Mouse (Mus musculus): ENCODE data around the gene Isoc2b. TPM values are rescaled to one million over a fixed set of nuclear protein-coding genes. Genes with fewer than 3 reads are reported as not detected.

Isoc2b gene
- total and polyA plus RNA-seq, 2 experiments from 2014 or later, result 2.0 to 3.7 TPM

- no peak for TF ChIP-seq CTCF (IDR thresholded peaks at IDR 0.05)
- Histone ChIP-seq H3K27me3 (ENCODE audit: insufficient read depth, low read length) (no peaks in the 10 kb centered on the region), H3K9ac (replicated peaks; ENCODE audit: low read length, poor library complexity, severe bottlenecking) (peak within 1 kb of the TSS; percentile 61), H3K27ac (ENCODE audit: low read depth, low read length) (peak within 1 kb of the TSS; percentile 80), H3K9me3 (ENCODE audit: low read length) (no peaks in the 10 kb centered on the region), H3K36me3 (ENCODE audit: insufficient read depth, low read length) (no peaks in the 10 kb centered on the region), H3K4me1 (ENCODE audit: insufficient read depth, low read length) (peaks cover 7% of the 10 kb centered on the region; the same call in 1 of the 2 replicates), H3K4me3 (ENCODE audit: low read depth, low read length) (peak within 1 kb of the TSS; percentile 58), H3K4me2 (ENCODE audit: low read depth, low read length, poor library complexity, severe bottlenecking) (peak within 1 kb of the TSS; percentile 65)
- DNase-seq (ENCODE audit: low spot score) (no peak), ATAC-seq (ENCODE audit: low FRiP score) (peak; percentile 61)
- 0% methylated on average over 20 of the region's 41 CpGs for WGBS
Observed at GRCm38 (mm10) chr7:4844245-4844916, 25.7 kb downstream of the Isoc2b start, which contains the start of gene Shisa7. Shisa7 (minus strand) TSS chr7:4844696.

GRCm38 (mm10) chr7:4843604-4844244 lies 26.3 kb downstream of the Isoc2b start:
- Histone ChIP-seq H3K27me3 (ENCODE audit: insufficient read depth, low read length) (no peaks in the 10 kb centered on the region), H3K9ac (replicated peaks; ENCODE audit: low read length, poor library complexity, severe bottlenecking) (peak overlapping the region; percentile 61), H3K4me1 (ENCODE audit: insufficient read depth, low read length) (peaks cover 7% of the 10 kb centered on the region; the same call in 1 of the 2 replicates), H3K9me3 (ENCODE audit: low read length) (no peaks in the 10 kb centered on the region), H3K27ac (ENCODE audit: low read depth, low read length) (peak overlapping the region; percentile 80), H3K4me3 (ENCODE audit: low read depth, low read length) (peak overlapping the region; percentile 58), H3K36me3 (ENCODE audit: insufficient read depth, low read length) (no peaks in the 10 kb centered on the region), H3K4me2 (ENCODE audit: low read depth, low read length, poor library complexity, severe bottlenecking) (peak overlapping the region; percentile 65)
- WGBS, result under 1% methylated on average over 34 of the region's 34 CpGs
- DNase-seq (ENCODE audit: low spot score), result peak; percentile 83
- peak; percentile 19; the same call in 1 of the 2 replicates for ATAC-seq (ENCODE audit: low FRiP score)
- peak; percentile 17; the same call in 1 of the 2 replicates for TF ChIP-seq CTCF (IDR thresholded peaks at IDR 0.05)

GRCm38 (mm10) chr7:4842634-4843131 lies 27.4 kb downstream of the Isoc2b start:
- Histone ChIP-seq H3K9ac (replicated peaks; ENCODE audit: low read length, poor library complexity, severe bottlenecking) (peak overlapping the region; percentile 61), H3K27ac (ENCODE audit: low read depth, low read length) (peak overlapping the region; percentile 80), H3K4me2 (ENCODE audit: low read depth, low read length, poor library complexity, severe bottlenecking) (peak overlapping the region; percentile 65), H3K4me1 (ENCODE audit: insufficient read depth, low read length) (peaks cover 7% of the 10 kb centered on the region; the same call in 1 of the 2 replicates), H3K4me3 (ENCODE audit: low read depth, low read length) (peak overlapping the region; percentile 58), H3K27me3 (ENCODE audit: insufficient read depth, low read length) (no peaks in the 10 kb centered on the region), H3K36me3 (ENCODE audit: insufficient read depth, low read length) (no peaks in the 10 kb centered on the region), H3K9me3 (ENCODE audit: low read length) (no peaks in the 10 kb centered on the region)
- WGBS, result 1% methylated on average over 16 of the region's 16 CpGs
- peak; percentile 16; the same call in 1 of the 2 replicates for TF ChIP-seq CTCF (IDR thresholded peaks at IDR 0.05)
- DNase-seq (ENCODE audit: low spot score) (peak; percentile 76), ATAC-seq (ENCODE audit: low FRiP score) (peak; percentile 69)

DNA sequence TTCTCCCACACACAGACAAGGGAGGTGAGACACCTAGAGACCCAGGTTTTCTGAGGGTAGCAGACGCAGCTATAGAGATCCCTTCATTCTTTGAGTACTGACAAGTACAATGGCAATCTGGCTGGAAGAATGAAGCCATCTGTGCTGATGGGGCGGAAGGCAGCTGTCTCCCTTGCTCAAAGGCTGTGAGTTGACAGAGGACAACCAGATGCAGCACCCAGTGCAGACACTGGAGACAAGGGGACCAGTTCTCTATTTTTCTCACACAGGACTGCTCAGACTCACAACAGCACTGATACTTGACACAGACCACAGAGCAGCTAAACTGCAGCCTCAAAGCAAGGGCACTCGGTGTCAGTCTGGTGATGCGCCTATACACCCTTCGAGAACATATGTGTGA lies 28.0 kb downstream of the Isoc2b start:
- Histone ChIP-seq H3K4me1 (ENCODE audit: insufficient read depth, low read length) (peaks cover 7% of the 10 kb centered on the region; the same call in 1 of the 2 replicates), H3K9me3 (ENCODE audit: low read length) (no peaks in the 10 kb centered on the region), H3K4me3 (ENCODE audit: low read depth, low read length) (peak overlapping the region; percentile 58), H3K36me3 (ENCODE audit: insufficient read depth, low read length) (no peaks in the 10 kb centered on the region), H3K27me3 (ENCODE audit: insufficient read depth, low read length) (no peaks in the 10 kb centered on the region), H3K27ac (ENCODE audit: low read depth, low read length) (peak overlapping the region; percentile 80), H3K4me2 (ENCODE audit: low read depth, low read length, poor library complexity, severe bottlenecking) (peak overlapping the region; percentile 65), H3K9ac (replicated peaks; ENCODE audit: low read length, poor library complexity, severe bottlenecking) (peak overlapping the region; percentile 61)
- ATAC-seq (ENCODE audit: low FRiP score) (0 out of 2 replicates have a peak, but pooled peaks have one; percentile 1), DNase-seq (ENCODE audit: low spot score) (peak; percentile 16)
- WGBS, result 42% methylated on average over 5 of the region's 5 CpGs
- TF ChIP-seq CTCF (IDR thresholded peaks at IDR 0.05), result no peak

DNA sequence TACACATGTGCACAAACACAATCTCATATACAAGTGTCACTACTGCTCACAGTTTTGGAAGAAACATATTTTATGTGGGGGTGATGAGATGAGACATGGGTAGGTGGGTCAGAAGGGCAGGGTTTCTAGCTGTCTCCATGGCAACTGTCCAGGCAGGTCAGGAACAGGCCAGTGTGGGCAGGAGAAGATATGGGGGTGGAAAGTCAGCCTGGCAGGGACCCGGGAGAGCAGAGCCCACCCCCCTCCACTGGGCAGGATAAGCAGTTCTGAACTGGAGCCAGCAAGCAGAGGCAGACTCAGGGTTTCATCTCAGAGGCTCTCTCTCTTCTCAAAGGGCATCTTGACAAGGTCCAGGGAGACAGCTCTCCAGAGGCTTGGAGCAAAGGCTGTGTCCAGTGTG lies 32.4 kb downstream of the Isoc2b start:
- WGBS, result 22% methylated on average over 1 of the region's 1 CpGs

More for the DNA sequence above, 32.4 kb downstream of the Isoc2b start:
- 0 out of 2 replicates have a peak, but pooled peaks cover 4% of the 10 kb centered on the region for H3K36me3 ChIP-seq (ENCODE audit: insufficient read depth, low read length)
- no peak overlapping the region for H3K9ac ChIP-seq (replicated peaks; ENCODE audit: low read length, poor library complexity, severe bottlenecking)
- no peak for DNase-seq (ENCODE audit: low spot score)
- peaks cover 7% of the 10 kb centered on the region; the same call in 1 of the 2 replicates for H3K4me1 ChIP-seq (ENCODE audit: insufficient read depth, low read length)
- no peaks in the 10 kb centered on the region for H3K27me3 ChIP-seq (ENCODE audit: insufficient read depth, low read length)
- H3K4me3 ChIP-seq (ENCODE audit: low read depth, low read length), result no peak overlapping the region
- no peak overlapping the region for H3K27ac ChIP-seq (ENCODE audit: low read depth, low read length)
- ATAC-seq (ENCODE audit: low FRiP score), result no peak
- H3K4me2 ChIP-seq (ENCODE audit: low read depth, low read length, poor library complexity, severe bottlenecking), result no peak overlapping the region
- TF ChIP-seq CTCF (IDR thresholded peaks at IDR 0.05), result no peak
- H3K9me3 ChIP-seq (ENCODE audit: low read length), result no peaks in the 10 kb centered on the region

Measured in midbrain, postnatal 0 days (tissue).